Mouse (Mus musculus) liver, embryonic 11.5 days (tissue): Measurements from ENCODE around the gene Cfap74. TPM values are rescaled to one million over a fixed set of nuclear protein-coding genes. Genes with fewer than 3 reads are reported as not detected.

Experiments
- ATAC-seq: fragments of 200-750 bp; cut with Nextera tagmentation; replicated peaks from 2 replicates; pipeline ENCODE4 v1.8.0; 2017; ENCODE audit warnings: moderate number of reproducible peaks, mild to moderate bottlenecking, moderate TSS enrichment, moderate library complexity; ENCODE audit not compliant: low FRiP score
- DNase-seq: peaks from one replicate; pipeline ENCODE4 v3.0.0-alpha.2; 2017; ENCODE audit warnings: low spot score
- H3K27ac ChIP-seq: fragments of 300-500 bp; sonication (generic); 2 replicates; pipeline ENCODE4 v1.5.1; 2014; ENCODE audit warnings: mild to moderate bottlenecking, low read depth, low read length, control low read depth
- H3K27me3 ChIP-seq: fragments of 300-500 bp; sonication (generic); replicated peaks from 2 replicates; pipeline ENCODE4 v1.6.1; 2014; ENCODE audit warnings: low read length, mixed read lengths; ENCODE audit not compliant: control insufficient read depth, insufficient read depth
- H3K36me3 ChIP-seq: fragments of 300-500 bp; sonication (generic); 2 replicates; pipeline ENCODE4 v1.6.1; 2014; ENCODE audit warnings: mild to moderate bottlenecking, low read length, moderate library complexity, mixed read lengths; ENCODE audit not compliant: control insufficient read depth, insufficient read depth
- H3K4me1 ChIP-seq: fragments of 300-500 bp; sonication (generic); replicated peaks from 2 replicates; pipeline ENCODE4 v1.6.1; 2014; ENCODE audit warnings: low read length, mixed read lengths; ENCODE audit not compliant: control insufficient read depth, insufficient read depth
- H3K4me2 ChIP-seq: fragments of 300-500 bp; sonication (generic); 2 replicates; pipeline ENCODE4 v1.6.1; 2014; ENCODE audit warnings: mild to moderate bottlenecking, control low read depth, moderate library complexity
- H3K4me3 ChIP-seq: fragments of 300-500 bp; sonication (generic); 2 replicates; pipeline ENCODE4 v1.5.1; 2014; ENCODE audit warnings: low read depth, low read length, control low read depth
- H3K9ac ChIP-seq: fragments of 300-500 bp; sonication (generic); 2 replicates; pipeline ENCODE4 v1.6.1; 2014; ENCODE audit warnings: low read depth, low read length, control low read depth
- H3K9me3 ChIP-seq: fragments of 300-500 bp; sonication (generic); 2 replicates; pipeline ENCODE4 v1.6.1; 2016; ENCODE audit warnings: low read length, inconsistent platforms, mixed read lengths; ENCODE audit not compliant: control insufficient read depth
- WGBS: fragments of 180-500 bp; shearing (Covaris S2); extraction: QIAGEN DNeasy Blood & Tissue Kit; methylation state at CpG from one replicate; pipeline ENCODE4 v1.1.7; 2014; 5-methylcytosine and 5-hydroxymethylcytosine counted together
- polyA plus RNA-seq: library from polyadenylated mRNA; unstranded; fragments of >200 nt; fragmentation: Nextera tagmentation; extraction: Ambion mirVana; gene quantifications from 2 replicates; pipeline ENCODE4 v1.2.1, GENCODE M21; 2014

Cfap74 gene
- polyA plus RNA-seq, 1 experiment from 2014 or later: 1.1 TPM

GRCm38 (mm10) chr4:155482125-155482480 lies 73.1 kb downstream of the Cfap74 start:
- H3K27ac ChIP-seq: no peak overlapping the region
- H3K4me3 ChIP-seq: no peak overlapping the region
- ATAC-seq (no peak), DNase-seq (no peak)
- H3K4me1 ChIP-seq: no peaks in the 10 kb centered on the region
- H3K9ac ChIP-seq: no peak overlapping the region
- H3K36me3 ChIP-seq: no peaks in the 10 kb centered on the region
- H3K27me3 ChIP-seq: no peaks in the 10 kb centered on the region
- WGBS: 85% methylated on average over 6 of the region's 6 CpGs
- no peak overlapping the region for H3K4me2 ChIP-seq
- no peaks in the 10 kb centered on the region for H3K9me3 ChIP-seq

- ATAC-seq: no peak
- WGBS: 78% methylated on average over 8 of the region's 8 CpGs
These were observed 73.9 kb downstream of the Cfap74 start for GRCm38 (mm10) chr4:155482733-155483540.

GRCm38 (mm10) chr4:155485521-155485920 lies 76.5 kb downstream of the Cfap74 start:
- Histone ChIP-seq H3K4me2 (no peak overlapping the region), H3K27ac (no peak overlapping the region), H3K4me3 (no peak overlapping the region), H3K4me1 (peaks cover 32% of the 10 kb centered on the region), H3K27me3 (no peaks in the 10 kb centered on the region), H3K9me3 (no peaks in the 10 kb centered on the region), H3K9ac (no peak overlapping the region), H3K36me3 (no peaks in the 10 kb centered on the region)
- ATAC-seq (no peak), DNase-seq (no peak)
- WGBS: 61% methylated on average over 3 of the region's 3 CpGs

More at GRCm38 (mm10) chr4:155482733-155483540, 73.9 kb downstream of the Cfap74 start:
- no peak for DNase-seq
- no peak overlapping the region for H3K9ac ChIP-seq
- H3K4me1 ChIP-seq: peaks cover 6% of the 10 kb centered on the region
- no peak overlapping the region for H3K4me2 ChIP-seq
- no peak overlapping the region for H3K27ac ChIP-seq
- no peaks in the 10 kb centered on the region for H3K27me3 ChIP-seq
- H3K4me3 ChIP-seq: no peak overlapping the region
- no peaks in the 10 kb centered on the region for H3K9me3 ChIP-seq
- H3K36me3 ChIP-seq: no peaks in the 10 kb centered on the region

- Histone ChIP-seq H3K36me3 (no peaks in the 10 kb centered on the region), H3K4me1 (peaks cover 36% of the 10 kb centered on the region), H3K9ac (no peak overlapping the region), H3K27ac (peak overlapping the region; percentile 57), H3K4me2 (peak overlapping the region; percentile 36), H3K27me3 (no peaks in the 10 kb centered on the region), H3K9me3 (no peaks in the 10 kb centered on the region), H3K4me3 (no peak overlapping the region)
- WGBS: 28% methylated on average over 3 of the region's 3 CpGs
- no peak for DNase-seq
- ATAC-seq: no peak
These were observed 78.8 kb downstream of the Cfap74 start for GRCm38 (mm10) chr4:155487746-155488145.

GRCm38 (mm10) chr4:155488232-155489025 lies 79.4 kb downstream of the Cfap74 start:
- ATAC-seq: peak; percentile 40
- H3K4me1 ChIP-seq: peaks cover 43% of the 10 kb centered on the region
- no peaks in the 10 kb centered on the region for H3K27me3 ChIP-seq
- H3K27ac ChIP-seq: peak overlapping the region; percentile 76
- no peaks in the 10 kb centered on the region for H3K9me3 ChIP-seq
- no peak overlapping the region for H3K4me3 ChIP-seq
- DNase-seq: no peak
- peak overlapping the region; percentile 36 for H3K4me2 ChIP-seq
- H3K36me3 ChIP-seq: no peaks in the 10 kb centered on the region
- 51% methylated on average over 8 of the region's 8 CpGs for WGBS
- H3K9ac ChIP-seq: peak overlapping the region; percentile 32

GRCm38 (mm10) chr4:155489101-155489970 lies 80.3 kb downstream of the Cfap74 start:
- H3K4me2 ChIP-seq: peak overlapping the region; percentile 36
- peak overlapping the region; percentile 76; the same call in 1 of the 2 replicates for H3K27ac ChIP-seq
- DNase-seq (no peak), ATAC-seq (no peak; the same call in 1 of the 2 replicates)
- no peaks in the 10 kb centered on the region for H3K27me3 ChIP-seq
- peaks cover 52% of the 10 kb centered on the region for H3K4me1 ChIP-seq
- H3K4me3 ChIP-seq: no peak overlapping the region; the same call in 1 of the 2 replicates
- H3K9me3 ChIP-seq: no peaks in the 10 kb centered on the region
- H3K9ac ChIP-seq: no peak overlapping the region
- H3K36me3 ChIP-seq: no peaks in the 10 kb centered on the region
- 57% methylated on average over 9 of the region's 9 CpGs for WGBS

- ATAC-seq: no peak
- H3K4me2 ChIP-seq: peak overlapping the region; percentile 78
- H3K9me3 ChIP-seq: no peaks in the 10 kb centered on the region
- H3K4me3 ChIP-seq: peak overlapping the region; percentile 93
- peaks cover 59% of the 10 kb centered on the region for H3K4me1 ChIP-seq
- H3K27me3 ChIP-seq: no peaks in the 10 kb centered on the region
- peak overlapping the region; percentile 23; the same call in 1 of the 2 replicates for H3K27ac ChIP-seq
- H3K36me3 ChIP-seq: no peaks in the 10 kb centered on the region
- peak overlapping the region; percentile 64 for H3K9ac ChIP-seq
- WGBS: 36% methylated on average over 5 of the region's 5 CpGs
- DNase-seq: no peak
These were observed 81.5 kb downstream of the Cfap74 start for GRCm38 (mm10) chr4:155490456-155490855.

GRCm38 (mm10) chr4:155490990-155491504 lies 82.1 kb downstream of the Cfap74 start, which contains the start of gene Gnb1:
Gnb1 (plus strand) TSS chr4:155491361.
- under 1% methylated on average over 59 of the region's 60 CpGs for WGBS
- peak within 1 kb of the TSS; percentile 93 for H3K4me3 ChIP-seq
- H3K9me3 ChIP-seq: no peaks in the 10 kb centered on the region
- peak within 1 kb of the TSS; percentile 95 for H3K9ac ChIP-seq
- H3K27ac ChIP-seq: peak within 1 kb of the TSS; percentile 85
- H3K4me2 ChIP-seq: peak within 1 kb of the TSS; percentile 78
- peaks cover 59% of the 10 kb centered on the region for H3K4me1 ChIP-seq
- H3K27me3 ChIP-seq: no peaks in the 10 kb centered on the region
- H3K36me3 ChIP-seq: no peaks in the 10 kb centered on the region
- ATAC-seq (peak; percentile 78), DNase-seq (peak; percentile 92)
